Mouse (Mus musculus): ENCODE data around the gene Xpo4.

Xpo4 gene

GRCm38 (mm10) chr14:57609816-57610329 is 55.4 kb downstream of the Xpo4 start:
- DNase-seq (ENCODE audit: low read depth, low spot score), result no peak

GRCm38 (mm10) chr14:57607500-57607899 is 57.7 kb downstream of the Xpo4 start:
- DNase-seq (ENCODE audit: low read depth, low spot score), result peak; percentile 95

DNA sequence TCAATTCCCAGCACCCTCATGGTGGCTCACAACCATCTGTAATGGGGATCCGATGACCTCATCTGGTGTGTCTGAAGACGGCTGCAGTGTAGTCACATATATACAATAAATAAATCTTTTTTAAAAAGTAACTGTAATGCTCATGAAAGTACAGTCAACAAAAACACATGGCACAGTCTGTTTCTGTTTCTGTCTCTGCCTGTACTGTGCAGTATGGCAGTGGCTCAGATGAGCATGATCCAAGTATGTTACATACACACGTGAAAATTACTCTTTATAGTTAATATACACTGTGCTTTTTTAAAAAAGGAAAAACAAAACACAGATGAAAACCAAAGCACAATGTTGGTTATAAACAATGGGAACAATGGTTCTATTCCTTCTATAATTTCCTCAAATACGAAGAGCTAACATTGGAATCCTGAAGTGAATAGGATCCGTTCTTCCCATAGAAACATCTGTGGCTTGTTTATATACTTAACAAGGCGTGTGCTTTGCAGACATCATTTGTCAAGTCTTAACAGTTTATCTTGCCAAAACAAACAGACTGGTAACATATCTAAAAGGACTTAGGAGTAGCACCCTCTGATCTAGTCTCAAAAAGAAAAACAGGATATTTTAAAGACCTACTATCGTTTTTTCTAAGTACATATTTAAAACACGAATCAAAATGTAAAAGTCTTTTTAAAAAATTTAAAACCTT is 58.4 kb downstream of the Xpo4 start:
- DNase-seq (ENCODE audit: low read depth, low spot score), result no peak

- DNase-seq (ENCODE audit: low read depth, low spot score), result no peak
These were observed 72.0 kb downstream of the Xpo4 start for GRCm38 (mm10) chr14:57593279-57593678.

- no peak for DNase-seq (ENCODE audit: low read depth, low spot score)
These were observed 73.4 kb downstream of the Xpo4 start for GRCm38 (mm10) chr14:57591830-57592229.

GRCm38 (mm10) chr14:57576364-57577060 is 88.7 kb downstream of the Xpo4 start:
- DNase-seq (ENCODE audit: low read depth, low spot score), result no peak

- no peak for DNase-seq (ENCODE audit: low read depth, low spot score)
These were observed 90.2 kb downstream of the Xpo4 start for GRCm38 (mm10) chr14:57574792-57575587.

DNA sequence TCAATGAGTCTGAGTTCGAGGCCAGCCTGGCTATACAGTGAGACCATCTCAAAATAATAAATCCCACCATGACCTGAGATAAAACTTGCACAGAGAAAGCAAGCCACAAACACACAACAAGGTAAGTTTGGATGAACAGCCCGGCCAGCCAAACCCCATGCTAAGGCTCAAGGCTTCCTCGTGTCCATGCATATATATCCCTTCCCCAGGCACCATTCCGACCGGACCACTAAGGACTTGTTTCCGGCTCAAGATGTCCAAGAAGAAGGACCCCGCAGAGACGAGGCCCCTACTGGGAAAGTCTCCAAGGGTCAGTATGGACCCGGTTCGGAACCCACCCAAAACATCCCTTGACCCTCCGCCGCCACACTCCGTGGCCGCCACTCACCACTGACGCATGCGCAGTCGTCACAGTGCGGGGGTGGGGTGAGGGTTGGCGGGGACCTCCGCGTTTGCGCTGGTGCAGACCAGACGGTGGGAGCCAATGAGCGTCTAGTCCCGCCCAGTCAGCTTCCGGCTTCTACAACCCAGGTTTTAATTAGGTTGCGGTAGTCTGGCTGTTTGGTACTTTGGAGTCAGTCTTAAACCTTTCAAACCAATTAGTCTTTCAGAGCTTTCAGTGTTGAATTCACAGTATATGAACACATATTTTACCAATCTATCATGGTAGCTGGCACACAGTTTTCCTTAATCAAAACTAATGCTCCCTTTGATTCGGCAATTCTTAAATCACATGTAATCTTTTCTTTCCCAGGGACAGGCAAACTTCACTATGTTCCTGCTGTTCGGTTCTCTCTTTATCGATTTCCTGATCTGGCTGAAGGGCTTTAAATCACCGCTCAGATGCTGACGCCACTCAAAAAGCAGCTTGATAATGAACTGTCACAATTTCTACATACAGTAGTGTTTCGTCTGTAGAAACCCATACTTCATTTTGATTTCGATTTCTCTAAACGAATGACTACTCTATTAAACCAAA is 93.8 kb downstream of the Xpo4 start, which contains the start of gene Eef1akmt1:
Gene Eef1akmt1, minus strand, starts transcription at position 458 of the 979 bp plus-strand sequence.
- peak; percentile 95 for DNase-seq (ENCODE audit: low read depth, low spot score)

DNA sequence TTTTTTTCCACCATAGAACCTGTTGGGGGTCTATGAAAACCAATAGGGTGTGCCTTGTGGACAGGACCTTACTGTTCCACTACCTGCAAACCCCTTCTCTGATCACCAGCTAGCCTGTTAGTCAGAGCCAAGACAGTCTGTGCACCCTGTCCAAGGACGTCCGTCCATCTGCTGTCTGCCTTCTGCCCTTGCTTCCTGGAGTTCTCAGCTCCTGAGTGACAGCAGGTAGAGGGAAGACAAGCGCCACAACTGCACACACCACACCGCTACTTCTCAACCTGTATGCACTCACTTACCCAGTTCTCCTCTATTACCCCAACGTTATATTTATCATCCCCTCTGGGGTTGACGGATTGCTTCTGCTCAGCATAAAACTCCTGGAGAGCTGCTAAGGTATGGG is 99.6 kb downstream of the Xpo4 start:
- DNase-seq (ENCODE audit: low read depth, low spot score), result no peak

DNA sequence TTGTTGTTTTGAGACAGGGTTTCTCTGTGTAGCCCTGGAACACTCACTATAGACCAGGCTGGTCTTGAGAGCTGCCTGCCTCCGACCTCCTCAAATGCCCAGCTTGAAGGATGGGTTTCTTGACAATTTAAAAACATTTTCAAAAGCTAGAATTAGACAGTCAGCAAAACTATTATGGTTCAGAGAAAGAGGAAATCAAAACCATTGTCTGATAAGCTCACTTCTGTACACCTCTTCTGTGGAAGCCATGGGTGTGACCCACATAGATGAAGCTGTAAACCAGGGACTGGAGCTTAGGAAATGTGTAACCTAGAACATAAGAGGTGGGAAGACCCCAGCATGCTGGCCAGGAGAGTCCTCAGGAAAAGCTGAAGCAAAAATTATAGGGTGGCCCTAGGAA is 108.3 kb downstream of the Xpo4 start:
- DNase-seq (ENCODE audit: low read depth, low spot score), result no peak

DNA sequence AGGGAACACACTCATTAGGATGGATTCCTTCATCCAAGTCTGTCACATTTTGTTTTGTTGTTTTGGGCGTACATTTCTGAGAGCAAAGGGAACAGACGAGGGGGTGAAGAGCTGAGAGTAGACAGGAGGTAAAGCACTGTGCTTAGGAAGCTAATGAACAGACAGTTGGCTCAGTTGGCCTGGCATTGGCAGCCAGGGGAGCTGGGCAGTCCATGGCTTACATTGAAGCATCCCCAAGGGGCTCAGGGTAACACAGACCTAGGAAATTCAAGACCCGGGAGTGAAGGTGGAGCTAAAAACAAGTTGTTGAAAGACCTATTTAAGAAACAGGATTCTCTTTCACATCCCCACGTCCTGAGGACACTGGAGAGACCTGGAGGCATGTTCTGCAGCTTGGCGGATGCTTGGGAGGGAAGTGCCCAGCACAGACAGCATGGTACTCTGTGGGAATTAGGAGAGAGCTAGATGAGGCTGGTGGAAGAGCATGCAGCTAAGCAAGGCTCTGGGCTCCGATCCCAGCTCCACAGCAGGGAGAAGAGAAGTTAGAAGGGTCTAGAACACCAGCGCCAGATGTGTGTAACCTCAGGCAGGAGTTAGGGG is 109.7 kb downstream of the Xpo4 start:
- peak; percentile 22 for DNase-seq (ENCODE audit: low read depth, low spot score)

DNA sequence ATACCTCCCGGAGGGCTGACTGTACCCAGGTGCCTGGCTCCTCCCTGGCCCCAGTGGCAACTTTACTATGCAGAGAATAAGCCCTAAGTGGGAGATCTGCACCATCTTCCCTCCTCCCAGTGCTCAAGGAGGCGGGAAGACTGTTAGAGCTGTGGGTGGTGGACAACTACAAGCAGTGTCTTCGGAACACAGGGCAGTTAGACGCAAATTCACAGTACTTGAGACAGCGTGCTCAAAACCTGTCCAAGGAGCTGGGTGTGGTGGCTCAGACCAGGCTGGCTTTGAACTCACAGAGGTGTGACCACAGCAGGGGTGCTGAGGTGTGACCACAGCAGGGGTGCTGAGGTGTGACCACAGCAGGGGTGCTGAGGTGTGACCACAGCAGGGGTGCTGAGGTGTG is 110.8 kb downstream of the Xpo4 start:
- DNase-seq (ENCODE audit: low read depth, low spot score), result no peak

DNA sequence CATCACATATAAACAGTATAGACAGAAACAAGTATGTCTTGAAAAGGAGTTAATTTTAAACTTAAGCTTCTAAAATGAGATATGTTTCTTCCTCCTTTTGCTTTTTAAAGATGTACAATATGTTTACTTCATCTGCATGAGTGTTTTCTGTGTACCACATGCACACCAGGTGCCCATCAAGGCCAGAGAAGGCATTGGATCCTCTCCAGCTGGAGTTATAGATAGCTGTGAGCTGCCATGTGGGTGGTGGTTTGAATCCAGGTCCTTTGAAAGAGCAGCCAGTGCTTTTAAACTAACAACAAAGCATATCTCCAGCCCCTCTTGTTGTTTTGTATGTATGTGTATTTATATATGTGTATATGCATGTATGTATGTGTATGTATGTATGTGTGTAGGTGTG is 112.3 kb downstream of the Xpo4 start:
- no peak for DNase-seq (ENCODE audit: low read depth, low spot score)

DNA sequence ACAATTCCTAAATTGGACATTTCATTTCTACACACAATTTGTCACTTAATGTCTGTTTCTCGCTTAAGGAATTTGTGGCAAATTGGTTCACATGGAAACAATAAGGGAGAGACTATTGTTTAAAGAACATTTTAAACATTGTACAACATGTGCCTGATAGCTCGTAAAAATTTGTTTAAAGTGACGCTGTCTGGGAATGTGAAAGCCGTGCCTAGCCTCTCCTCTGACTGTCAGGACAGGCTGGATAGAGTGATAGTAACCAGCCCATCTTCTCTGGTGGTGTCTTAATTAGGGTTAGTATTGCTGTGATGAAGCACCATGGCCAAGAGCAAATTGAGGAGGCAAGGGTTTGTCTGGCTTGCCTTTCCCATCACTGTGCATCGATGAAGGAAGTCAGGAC is 118.2 kb downstream of the Xpo4 start:
- DNase-seq (ENCODE audit: low read depth, low spot score), result no peak

DNA sequence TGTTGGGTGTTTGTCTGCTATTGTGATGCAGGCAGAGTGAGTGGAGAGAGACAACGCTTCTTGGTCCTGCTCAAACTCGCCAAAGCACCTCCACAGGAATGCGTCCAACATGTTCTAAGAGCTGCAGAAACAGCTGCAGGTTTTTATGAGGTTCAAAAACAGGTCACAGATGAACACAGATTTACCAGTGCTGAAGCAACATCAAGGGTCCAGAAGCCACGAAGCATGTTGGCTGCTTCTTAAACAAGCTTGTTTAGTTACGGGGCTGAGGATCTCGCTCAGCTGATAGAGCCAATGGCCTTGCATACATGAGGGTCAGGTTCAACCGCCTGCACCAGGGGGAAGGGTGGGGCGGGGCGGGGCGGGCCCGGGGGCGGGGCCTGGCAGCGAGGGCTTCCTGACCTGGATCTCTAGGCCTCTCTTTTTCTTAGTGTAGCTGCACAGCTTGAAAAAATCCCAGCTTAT is 118.6 kb downstream of the Xpo4 start:
- DNase-seq (ENCODE audit: low read depth, low spot score), result peak; percentile 31

- DNase-seq (ENCODE audit: low read depth, low spot score), result no peak
These were observed 119.1 kb downstream of the Xpo4 start for GRCm38 (mm10) chr14:57546131-57546530.

DNA sequence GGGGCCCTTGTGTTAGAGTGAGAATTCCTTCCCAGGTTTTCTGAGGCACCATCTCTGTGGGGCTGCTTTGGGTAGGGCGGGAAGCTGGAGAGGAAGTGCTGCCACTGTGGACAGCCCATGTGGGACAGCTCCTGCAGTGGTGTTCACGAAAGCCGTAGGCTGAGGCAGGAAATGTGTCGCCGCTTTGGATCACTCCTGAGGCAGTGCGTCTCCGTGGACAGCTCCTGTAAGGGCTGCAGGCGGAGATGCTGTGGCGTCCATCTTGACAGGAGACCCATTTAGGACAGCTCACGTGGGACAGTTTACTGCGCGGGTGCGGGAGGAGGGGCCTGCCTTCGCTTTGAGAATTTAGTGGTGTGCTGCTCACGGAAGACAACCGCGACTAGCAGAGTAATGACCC is 119.7 kb downstream of the Xpo4 start:
- DNase-seq (ENCODE audit: low read depth, low spot score), result no peak

- DNase-seq (ENCODE audit: low read depth, low spot score), result no peak
These were observed 121.7 kb downstream of the Xpo4 start for GRCm38 (mm10) chr14:57543420-57544039.

DNA sequence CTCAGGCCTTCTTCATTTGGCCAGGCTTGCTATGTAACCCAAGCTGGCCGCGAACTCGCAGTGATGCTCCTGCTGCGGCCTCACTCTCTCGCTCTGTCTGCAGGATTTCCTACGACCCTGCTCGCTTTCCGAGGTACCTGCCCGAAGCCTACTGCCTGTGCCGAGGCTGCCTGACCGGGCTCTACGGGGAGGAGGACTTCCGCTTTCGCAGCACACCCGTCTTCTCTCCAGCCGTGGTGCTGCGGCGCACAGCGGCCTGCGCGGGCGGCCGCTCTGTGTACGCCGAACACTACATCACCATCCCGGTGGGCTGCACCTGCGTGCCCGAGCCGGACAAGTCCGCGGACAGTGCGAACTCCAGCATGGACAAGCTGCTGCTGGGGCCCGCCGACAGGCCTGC is 123.0 kb downstream of the Xpo4 start:
- no peak for DNase-seq (ENCODE audit: low read depth, low spot score)

- no peak for DNase-seq (ENCODE audit: low read depth, low spot score)
These were observed 124.5 kb downstream of the Xpo4 start for GRCm38 (mm10) chr14:57540683-57541082.

Data from skeletal muscle tissue, adult 2 months (tissue).